Mouse (Mus musculus) stomach, embryonic 15.5 days (tissue): ENCODE results near the gene Trnau1ap. TPM values are rescaled to one million over a fixed set of nuclear protein-coding genes. Genes with fewer than 3 reads are reported as not detected.

Source experiments
- ATAC-seq: fragments of 200-750 bp; cut with Nextera tagmentation; 2 replicates; pipeline ENCODE4 v1.8.0; 2017; ENCODE audit warnings: low read depth, moderate number of reproducible peaks, moderate TSS enrichment; ENCODE audit not compliant: insufficient read depth, low FRiP score
- H3K27ac ChIP-seq: fragments of 300-500 bp; sonication (generic); 2 replicates; pipeline ENCODE4 v1.5.1; 2015; ENCODE audit warnings: mild to moderate bottlenecking, inconsistent platforms
- H3K27me3 ChIP-seq: fragments of 300-500 bp; sonication (generic); replicated peaks from 2 replicates; pipeline ENCODE4 v1.6.1; 2015; ENCODE audit warnings: inconsistent platforms
- H3K36me3 ChIP-seq: fragments of 300-500 bp; sonication (generic); 2 replicates; pipeline ENCODE4 v1.6.1; 2015; ENCODE audit warnings: inconsistent platforms
- H3K4me1 ChIP-seq: fragments of 300-500 bp; sonication (generic); 2 replicates; pipeline ENCODE4 v1.6.1; 2015; ENCODE audit warnings: inconsistent platforms
- H3K4me2 ChIP-seq: fragments of 300-500 bp; sonication (generic); 2 replicates; pipeline ENCODE4 v1.6.1; 2015; ENCODE audit warnings: mild to moderate bottlenecking, inconsistent platforms
- H3K4me3 ChIP-seq: fragments of 300-500 bp; sonication (generic); replicated peaks from 2 replicates; pipeline ENCODE4 v1.5.1; 2015; ENCODE audit warnings: inconsistent platforms
- H3K9ac ChIP-seq: fragments of 300-500 bp; sonication (generic); 2 replicates; pipeline ENCODE4 v1.6.1; 2015; ENCODE audit warnings: inconsistent platforms
- H3K9me3 ChIP-seq: fragments of 300-500 bp; sonication (generic); 2 replicates; pipeline ENCODE4 v1.6.1; 2016; ENCODE audit warnings: inconsistent platforms
- WGBS: fragments of 180-500 bp; shearing (Covaris S2); methylation state at CpG from one replicate; pipeline ENCODE4 v1.1.7; 2015; 5-methylcytosine and 5-hydroxymethylcytosine counted together
- polyA plus RNA-seq: library from polyadenylated mRNA; unstranded; fragments of >200 nt; fragmentation: Nextera tagmentation; extraction: Ambion mirVana; gene quantifications from 2 replicates; pipeline ENCODE4 v1.2.1, GENCODE M21; 2015

Gene Trnau1ap
- 67.4 and 68.2 TPM in 2 replicates for polyA plus RNA-seq

- WGBS: under 1% methylated on average over 52 of the region's 52 CpGs
- peak; percentile 94 for ATAC-seq
- H3K9me3 ChIP-seq: no peaks in the 10 kb centered on the region
- H3K4me1 ChIP-seq: peaks cover 11% of the 10 kb centered on the region
- H3K9ac ChIP-seq: peak within 1 kb of the TSS; percentile 82
- peak within 1 kb of the TSS; percentile 87 for H3K4me3 ChIP-seq
- peak within 1 kb of the TSS; percentile 95 for H3K27ac ChIP-seq
- peaks cover 30% of the 10 kb centered on the region for H3K36me3 ChIP-seq
- no peaks in the 10 kb centered on the region for H3K27me3 ChIP-seq
- peak within 1 kb of the TSS; percentile 82 for H3K4me2 ChIP-seq
Measured at GRCm38 (mm10) chr4:132329115-132329834, at the start of gene Trnau1ap. Gene Trnau1ap, minus strand, starts transcription at chr4:132329538.

GRCm38 (mm10) chr4:132373820-132374219 is 44.5 kb upstream of the Trnau1ap start:
- H3K9ac ChIP-seq: no peak overlapping the region
- H3K27me3 ChIP-seq: no peaks in the 10 kb centered on the region
- H3K4me3 ChIP-seq: no peak overlapping the region
- no peaks in the 10 kb centered on the region for H3K4me1 ChIP-seq
- no peaks in the 10 kb centered on the region for H3K9me3 ChIP-seq
- peaks cover 35% of the 10 kb centered on the region for H3K36me3 ChIP-seq
- no peak overlapping the region for H3K27ac ChIP-seq
- no peak for ATAC-seq
- 93% methylated on average over 1 of the region's 1 CpGs for WGBS
- no peak overlapping the region for H3K4me2 ChIP-seq

- no peaks in the 10 kb centered on the region for H3K9me3 ChIP-seq
- H3K27ac ChIP-seq: no peak overlapping the region
- no peaks in the 10 kb centered on the region for H3K27me3 ChIP-seq
- H3K9ac ChIP-seq: no peak overlapping the region
- H3K4me1 ChIP-seq: no peaks in the 10 kb centered on the region
- peaks cover 52% of the 10 kb centered on the region for H3K36me3 ChIP-seq
- 80% methylated on average over 8 of the region's 8 CpGs for WGBS
- H3K4me2 ChIP-seq: no peak overlapping the region
- H3K4me3 ChIP-seq: no peak overlapping the region
- ATAC-seq: no peak
Measured at GRCm38 (mm10) chr4:132369953-132370750, 40.8 kb upstream of the Trnau1ap start.

- Histone ChIP-seq H3K4me3 (no peak overlapping the region), H3K9me3 (no peaks in the 10 kb centered on the region), H3K27me3 (no peaks in the 10 kb centered on the region), H3K4me2 (no peak overlapping the region), H3K4me1 (no peaks in the 10 kb centered on the region), H3K9ac (no peak overlapping the region), H3K27ac (no peak overlapping the region), H3K36me3 (peaks cover 66% of the 10 kb centered on the region)
- ATAC-seq: no peak
- WGBS: 89% methylated on average over 18 of the region's 18 CpGs
Measured at GRCm38 (mm10) chr4:132367480-132368201, 38.3 kb upstream of the Trnau1ap start.

- Histone ChIP-seq H3K4me1 (no peaks in the 10 kb centered on the region), H3K36me3 (peaks cover 65% of the 10 kb centered on the region), H3K27me3 (no peaks in the 10 kb centered on the region), H3K9me3 (no peaks in the 10 kb centered on the region), H3K4me2 (no peak overlapping the region), H3K27ac (no peak overlapping the region), H3K4me3 (no peak overlapping the region), H3K9ac (no peak overlapping the region)
- 68% methylated on average over 13 of the region's 13 CpGs for WGBS
- ATAC-seq: no peak
Measured at GRCm38 (mm10) chr4:132365450-132366060, 36.2 kb upstream of the Trnau1ap start.

- Histone ChIP-seq H3K36me3 (peaks cover 61% of the 10 kb centered on the region), H3K4me3 (no peak overlapping the region), H3K9ac (no peak overlapping the region), H3K4me2 (no peak overlapping the region), H3K27me3 (no peaks in the 10 kb centered on the region), H3K9me3 (no peaks in the 10 kb centered on the region), H3K27ac (no peak overlapping the region), H3K4me1 (no peaks in the 10 kb centered on the region)
- ATAC-seq: no peak
- WGBS: 94% methylated on average over 11 of the region's 11 CpGs
Measured at GRCm38 (mm10) chr4:132363487-132363886, 34.1 kb upstream of the Trnau1ap start.

GRCm38 (mm10) chr4:132359510-132359909 is 30.2 kb upstream of the Trnau1ap start:
- Histone ChIP-seq H3K4me2 (no peak overlapping the region), H3K4me1 (no peaks in the 10 kb centered on the region), H3K9me3 (no peaks in the 10 kb centered on the region), H3K27ac (no peak overlapping the region), H3K9ac (no peak overlapping the region), H3K27me3 (no peaks in the 10 kb centered on the region), H3K36me3 (peaks cover 46% of the 10 kb centered on the region), H3K4me3 (no peak overlapping the region)
- 86% methylated on average over 4 of the region's 4 CpGs for WGBS
- ATAC-seq: no peak

GRCm38 (mm10) chr4:132356170-132356569 is 26.8 kb upstream of the Trnau1ap start:
- WGBS: 39% methylated on average over 12 of the region's 12 CpGs
- H3K9me3 ChIP-seq: no peaks in the 10 kb centered on the region
- no peak overlapping the region for H3K9ac ChIP-seq
- H3K4me1 ChIP-seq: 0 out of 2 replicates have a peak, but pooled peaks cover 9% of the 10 kb centered on the region
- H3K4me3 ChIP-seq: no peak overlapping the region
- no peaks in the 10 kb centered on the region for H3K27me3 ChIP-seq
- no peak overlapping the region for H3K4me2 ChIP-seq
- ATAC-seq: peak; percentile 76
- no peak overlapping the region for H3K27ac ChIP-seq
- H3K36me3 ChIP-seq: peaks cover 33% of the 10 kb centered on the region

GRCm38 (mm10) chr4:132355403-132355802 is 26.1 kb upstream of the Trnau1ap start:
- 85% methylated on average over 3 of the region's 3 CpGs for WGBS

GRCm38 (mm10) chr4:132354571-132354970 is 25.2 kb upstream of the Trnau1ap start:
- H3K9ac ChIP-seq: no peak overlapping the region
- H3K36me3 ChIP-seq: peaks cover 23% of the 10 kb centered on the region
- H3K27me3 ChIP-seq: no peaks in the 10 kb centered on the region
- H3K4me3 ChIP-seq: no peak overlapping the region
- no peak overlapping the region; the same call in 1 of the 2 replicates for H3K27ac ChIP-seq
- no peak for ATAC-seq
- 90% methylated on average over 4 of the region's 4 CpGs for WGBS
- H3K9me3 ChIP-seq: no peaks in the 10 kb centered on the region
- H3K4me1 ChIP-seq: 0 out of 2 replicates have a peak, but pooled peaks cover 10% of the 10 kb centered on the region
- H3K4me2 ChIP-seq: no peak overlapping the region

More at GRCm38 (mm10) chr4:132355403-132355802, 26.1 kb upstream of the Trnau1ap start:
- Histone ChIP-seq H3K36me3 (peaks cover 27% of the 10 kb centered on the region), H3K4me2 (no peak overlapping the region), H3K27me3 (no peaks in the 10 kb centered on the region), H3K4me3 (no peak overlapping the region), H3K27ac (no peak overlapping the region), H3K4me1 (0 out of 2 replicates have a peak, but pooled peaks cover 10% of the 10 kb centered on the region), H3K9me3 (no peaks in the 10 kb centered on the region), H3K9ac (no peak overlapping the region)
- ATAC-seq: no peak

- H3K9me3 ChIP-seq: no peaks in the 10 kb centered on the region
- peak within 1 kb of the TSS; percentile 98 for H3K9ac ChIP-seq
- no peaks in the 10 kb centered on the region for H3K27me3 ChIP-seq
- peak within 1 kb of the TSS; percentile 75 for H3K4me3 ChIP-seq
- peak within 1 kb of the TSS; percentile 50 for H3K4me2 ChIP-seq
- WGBS: under 1% methylated on average over 31 of the region's 31 CpGs
- peak within 1 kb of the TSS; percentile 92 for H3K27ac ChIP-seq
- H3K4me1 ChIP-seq: 0 out of 2 replicates have a peak, but pooled peaks cover 10% of the 10 kb centered on the region
- peak; percentile 91 for ATAC-seq
- H3K36me3 ChIP-seq: peaks cover 16% of the 10 kb centered on the region
Measured at GRCm38 (mm10) chr4:132353481-132353885, 24.1 kb upstream of the Trnau1ap start, which contains the start of gene Rcc1. Gene Rcc1, minus strand, starts transcription at chr4:132353605.
